Mouse (Mus musculus) thymus, adult 2 months (tissue): ENCODE measurements around the gene Gm49354.

Experiments used
- CTCF ChIP-seq: fragments of 200-500 bp; IDR thresholded peaks from 2 replicates; pipeline ENCODE4 v1.5.1; 2012; ENCODE audit warnings: mild to moderate bottlenecking, control low read depth, low read length, moderate library complexity, borderline replicate concordance; ENCODE audit not compliant: control insufficient read depth, poor library complexity, insufficient read depth; ENCODE audit errors: extremely low read depth
- POLR2A ChIP-seq: fragments of 200-500 bp; IDR thresholded peaks from 2 replicates; pipeline ENCODE4 v1.6.1; 2012; ENCODE audit warnings: mild to moderate bottlenecking, low read length, control low read depth, moderate library complexity; ENCODE audit not compliant: control insufficient read depth, poor library complexity, insufficient read depth; ENCODE audit errors: extremely low read depth

DNA sequence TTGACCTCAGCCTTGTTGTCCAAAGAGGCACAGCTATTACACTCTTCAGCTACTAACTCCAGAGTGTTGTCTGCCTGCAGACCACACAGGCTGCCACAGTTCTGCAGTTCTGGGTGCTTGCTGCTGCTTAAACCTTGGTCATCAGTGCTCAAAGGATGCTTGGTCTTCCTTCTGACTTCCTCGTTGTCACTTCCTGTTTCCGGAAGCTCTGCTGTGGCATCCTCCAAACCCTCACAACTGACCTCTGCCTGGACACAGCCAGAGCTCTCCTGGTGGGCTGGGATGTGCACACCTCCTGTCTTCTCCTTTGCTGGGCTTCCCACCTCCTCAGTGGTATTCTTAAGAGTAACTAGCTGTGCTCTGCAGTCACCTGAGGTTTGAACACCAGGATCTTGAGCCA, 18.0 kb upstream of the Gm49354 start:
- TF ChIP-seq POLR2A = no peak
- TF ChIP-seq CTCF = no peak
